18 mouse cellular contexts compared by ENCODE assay signal in the genomic region with DNA sequence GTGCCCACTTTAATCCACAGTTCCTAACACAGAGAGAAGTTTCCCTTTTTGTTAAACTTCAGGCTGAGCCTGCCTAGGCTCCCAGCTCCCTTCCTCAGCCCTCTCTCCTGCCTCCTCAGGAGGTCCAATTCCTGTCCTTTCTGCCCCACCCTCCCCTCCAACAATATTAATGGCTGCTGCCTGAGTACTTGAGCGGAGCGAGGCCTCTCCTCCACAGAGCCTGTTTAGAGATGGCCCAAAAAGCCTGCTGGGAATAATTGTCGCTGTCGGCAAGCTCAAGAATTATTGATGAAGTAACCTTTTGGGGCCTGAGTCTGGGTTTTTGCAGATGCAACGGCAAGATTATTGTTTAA.
DNase-seq lines count a peak whose midpoint lies in the region; ATAC-seq and TF ChIP-seq lines count a peak whose summit lies in the region.
"Had no signal": no experiment of that assay in that cellular context is flagged by ENCODE, and none has a peak within 500 bp of the region (broad histone marks: within the 10 kb centered on the region; RNA-seq: fewer than 3 reads in every experiment).

No protein-coding gene starts in this region.

- no peaks in the 10 kb centered on the region; the same call in 1 of the 2 replicates for H3K4me1 ChIP-seq in intestine, embryonic 14.5 days (replicated peaks; ENCODE audit: control insufficient read depth, insufficient read depth, low read length)
- H3K4me1 ChIP-seq in intestine, postnatal 0 days (replicated peaks; ENCODE audit: control insufficient read depth, insufficient read depth, low read length), result no peaks in the 10 kb centered on the region
- 0 out of 2 replicates have a peak, but pooled peaks cover 4% of the 10 kb centered on the region for H3K4me1 ChIP-seq in lung, embryonic 16.5 days (replicated peaks; ENCODE audit: control insufficient read depth, insufficient read depth, low read length)

- WGBS in intestine, embryonic 14.5 days, result 12% methylated on average over 5 of the region's 5 CpGs
- WGBS in intestine, postnatal 0 days, result 29% methylated on average over 5 of the region's 5 CpGs
- 33% methylated on average over 5 of the region's 5 CpGs for WGBS in lung, embryonic 16.5 days

- no peaks in the 10 kb centered on the region for H3K9me3 ChIP-seq in intestine, embryonic 14.5 days (ENCODE audit: control insufficient read depth, low read length)
- no peaks in the 10 kb centered on the region for H3K9me3 ChIP-seq in intestine, postnatal 0 days (ENCODE audit: control insufficient read depth)
- H3K9me3 ChIP-seq in lung, embryonic 16.5 days (ENCODE audit: control insufficient read depth, low read length), result no peaks in the 10 kb centered on the region
- H3K9me3 ChIP-seq: heart, embryonic 15.5 days; hindbrain, embryonic 12.5 days; limb, embryonic 12.5 days had no signal

- H3K36me3 ChIP-seq in intestine, embryonic 14.5 days (ENCODE audit: control insufficient read depth, insufficient read depth, low read length), result no peaks in the 10 kb centered on the region
- no peaks in the 10 kb centered on the region for H3K36me3 ChIP-seq in intestine, postnatal 0 days (ENCODE audit: control insufficient read depth, insufficient read depth)
- H3K36me3 ChIP-seq in lung, embryonic 16.5 days (ENCODE audit: control insufficient read depth, insufficient read depth, low read length), result no peaks in the 10 kb centered on the region
- H3K36me3 ChIP-seq: heart, embryonic 15.5 days; hindbrain, embryonic 12.5 days; limb, embryonic 12.5 days had no signal

- no peak overlapping the region for H3K4me2 ChIP-seq in intestine, embryonic 14.5 days (ENCODE audit: low read length)
- no peak overlapping the region for H3K4me2 ChIP-seq in intestine, postnatal 0 days (replicated peaks; ENCODE audit: low read depth)
- no peak overlapping the region for H3K4me2 ChIP-seq in lung, embryonic 16.5 days (ENCODE audit: low read depth, low read length)
- H3K4me2 ChIP-seq: heart, embryonic 15.5 days; hindbrain, embryonic 12.5 days; limb, embryonic 12.5 days had no signal

- 0 out of 2 replicates have a peak, but pooled peaks cover 3% of the 10 kb centered on the region for H3K27me3 ChIP-seq in intestine, embryonic 14.5 days (replicated peaks; ENCODE audit: control insufficient read depth, insufficient read depth, low read length)
- no peaks in the 10 kb centered on the region for H3K27me3 ChIP-seq in intestine, postnatal 0 days (replicated peaks; ENCODE audit: control insufficient read depth, insufficient read depth, low read length)
- no peaks in the 10 kb centered on the region for H3K27me3 ChIP-seq in lung, embryonic 16.5 days (ENCODE audit: control insufficient read depth, insufficient read depth, low read depth, low read length)
- H3K27me3 ChIP-seq: heart, embryonic 15.5 days; hindbrain, embryonic 12.5 days; limb, embryonic 12.5 days had no signal

- ATAC-seq in intestine, embryonic 14.5 days (replicated peaks; ENCODE audit: low FRiP score, low TSS enrichment, low read depth), result 0 out of 2 replicates have a peak, but pooled peaks have one; percentile 15
- no peak; the same call in 1 of the 2 replicates for ATAC-seq in intestine, postnatal 0 days
- peak; percentile 45; the same call in 1 of the 2 replicates for ATAC-seq in lung, embryonic 16.5 days (ENCODE audit: low read depth)
- ATAC-seq: forebrain, embryonic 16.5 days had no signal

- no peak overlapping the region for H3K4me3 ChIP-seq in intestine, embryonic 14.5 days (ENCODE audit: low read depth, low read length)
- H3K4me3 ChIP-seq in intestine, postnatal 0 days (ENCODE audit: low read depth, low read length), result no peak overlapping the region
- H3K4me3 ChIP-seq in lung, embryonic 16.5 days (ENCODE audit: low read length), result no peak overlapping the region
- H3K4me3 ChIP-seq: gastrocnemius, adult 2 months; heart, embryonic 15.5 days; hindbrain, embryonic 12.5 days; limb, embryonic 12.5 days had no signal

- H3K9ac ChIP-seq in intestine, embryonic 14.5 days (ENCODE audit: low read length), result no peak overlapping the region
- H3K9ac ChIP-seq in intestine, postnatal 0 days (ENCODE audit: low read depth, low read length), result no peak overlapping the region
- no peak overlapping the region for H3K9ac ChIP-seq in lung, embryonic 16.5 days (ENCODE audit: low read length)
- H3K9ac ChIP-seq: heart, embryonic 15.5 days; hindbrain, embryonic 12.5 days; limb, embryonic 12.5 days; liver, embryonic 14.5 days had no signal

- TF ChIP-seq CTCF in intestine, postnatal 0 days (IDR thresholded peaks at IDR 0.05; ENCODE audit: low read depth), result no peak

- H3K27ac ChIP-seq in intestine, embryonic 14.5 days (ENCODE audit: low read depth), result no peak overlapping the region
- no peak overlapping the region for H3K27ac ChIP-seq in intestine, postnatal 0 days (ENCODE audit: low read depth, low read length)
- H3K27ac ChIP-seq in lung, embryonic 16.5 days (ENCODE audit: low read length), result no peak overlapping the region
- H3K27ac ChIP-seq: gastrocnemius, adult 2 months; heart, embryonic 15.5 days; hindbrain, embryonic 12.5 days; limb, embryonic 12.5 days; liver, embryonic 14.5 days had no signal

- no peak for DNase-seq in intestine, embryonic 14.5 days (ENCODE audit: low spot score)
- DNase-seq in lung, postnatal 14 days, result no peak
- DNase-seq in lung, postnatal 36 days, result peak; percentile 18
- DNase-seq in gastrocnemius, postnatal 4 days (ENCODE audit: low spot score in 2 of 2), result no peak
- no peak for DNase-seq in cerebellum, adult 9-10 months
- DNase-seq: adrenal gland, adult 2 months; cerebellum, adult 11 months; gastrocnemius, adult 2 months; heart, adult 18-20 months; right cerebral cortex, adult 18-20 months; thymus, postnatal 25 days had no signal
